ENCODE assay signal across 10 mouse cellular contexts in genomic region chr2:71542227-71542815, GRCm38 (mm10). TPM values are rescaled to one million over a fixed set of nuclear protein-coding genes. Genes with fewer than 3 reads are reported as not detected.
DNase-seq lines count a peak whose midpoint lies in the region; ATAC-seq lines count a peak whose summit lies in the region.
"Had no signal": no experiment of that assay in that cellular context is flagged by ENCODE, and none has a peak within 500 bp of the region (broad histone marks: within the 10 kb centered on the region; RNA-seq: fewer than 3 reads in every experiment).

No protein-coding gene starts in this region.

- WGBS in liver, embryonic 13.5 days (ENCODE audit: insufficient replicate concordance), result 8% methylated on average over 11 of the region's 11 CpGs
- 6% methylated on average over 11 of the region's 11 CpGs for WGBS in liver, embryonic 11.5 days
- WGBS in forebrain, embryonic 15.5 days, result 7% methylated on average over 11 of the region's 11 CpGs
- 2% methylated on average over 11 of the region's 11 CpGs for WGBS in neural tube, embryonic 11.5 days

- DNase-seq in liver, embryonic 13.5 days, result no peak
- DNase-seq in liver, embryonic 11.5 days (ENCODE audit: low spot score), result no peak
- DNase-seq in embryo, embryonic 10.5 days (ENCODE audit: low spot score), result peak; percentile 61
- DNase-seq in neural tube, embryonic 11.5 days (ENCODE audit: low spot score), result peak; percentile 27
- DNase-seq in thymus, postnatal 4 days, result no peak
- DNase-seq in urinary bladder, postnatal 4 days (ENCODE audit: low spot score in 2 of 2), result no peak
- DNase-seq: thymus, adult 18-20 months had no signal

- no peak overlapping the region for H3K4me2 ChIP-seq in liver, embryonic 13.5 days
- no peak overlapping the region for H3K4me2 ChIP-seq in liver, embryonic 11.5 days
- H3K4me2 ChIP-seq in forebrain, embryonic 15.5 days (replicated peaks), result peak overlapping the region; percentile 92
- no peak overlapping the region for H3K4me2 ChIP-seq in neural tube, embryonic 11.5 days (ENCODE audit: low read depth)

- H3K4me3 ChIP-seq in liver, embryonic 13.5 days (replicated peaks), result 0 out of 2 replicates have a peak overlapping the region, but pooled peaks have one; percentile 13
- no peak overlapping the region for H3K4me3 ChIP-seq in liver, embryonic 11.5 days (ENCODE audit: low read depth, low read length)
- peak overlapping the region; percentile 57 for H3K4me3 ChIP-seq in forebrain, embryonic 15.5 days
- no peak overlapping the region for H3K4me3 ChIP-seq in neural tube, embryonic 11.5 days (ENCODE audit: low read depth, low read length)

- no peaks in the 10 kb centered on the region for H3K36me3 ChIP-seq in liver, embryonic 13.5 days
- no peaks in the 10 kb centered on the region for H3K36me3 ChIP-seq in liver, embryonic 11.5 days (ENCODE audit: control insufficient read depth, insufficient read depth, low read length)
- no peaks in the 10 kb centered on the region for H3K36me3 ChIP-seq in forebrain, embryonic 15.5 days
- no peaks in the 10 kb centered on the region for H3K36me3 ChIP-seq in neural tube, embryonic 11.5 days (ENCODE audit: control insufficient read depth, insufficient read depth, low read length)

- H3K27ac ChIP-seq in liver, embryonic 13.5 days, result no peak overlapping the region
- H3K27ac ChIP-seq in liver, embryonic 11.5 days (ENCODE audit: low read depth, low read length), result no peak overlapping the region
- peak overlapping the region; percentile 93 for H3K27ac ChIP-seq in forebrain, embryonic 15.5 days (replicated peaks)
- no peak overlapping the region for H3K27ac ChIP-seq in neural tube, embryonic 11.5 days (ENCODE audit: low read depth, low read length)
- H3K27ac ChIP-seq: gastrocnemius, adult 2 months; liver, embryonic 14.5 days had no signal

- peaks cover 100% of the 10 kb centered on the region for H3K27me3 ChIP-seq in liver, embryonic 13.5 days
- H3K27me3 ChIP-seq in liver, embryonic 11.5 days (replicated peaks; ENCODE audit: control insufficient read depth, insufficient read depth, low read length), result peaks cover 100% of the 10 kb centered on the region
- H3K27me3 ChIP-seq in forebrain, embryonic 15.5 days, result peaks cover 19% of the 10 kb centered on the region; the same call in 1 of the 2 replicates
- peaks cover 92% of the 10 kb centered on the region for H3K27me3 ChIP-seq in neural tube, embryonic 11.5 days (ENCODE audit: control insufficient read depth, insufficient read depth, low read length)

- no peaks in the 10 kb centered on the region for H3K9me3 ChIP-seq in liver, embryonic 13.5 days (replicated peaks)
- no peaks in the 10 kb centered on the region for H3K9me3 ChIP-seq in liver, embryonic 11.5 days (ENCODE audit: control insufficient read depth, low read length)
- no peaks in the 10 kb centered on the region for H3K9me3 ChIP-seq in forebrain, embryonic 15.5 days
- H3K9me3 ChIP-seq in neural tube, embryonic 11.5 days (ENCODE audit: control insufficient read depth, low read length), result no peaks in the 10 kb centered on the region

- H3K9ac ChIP-seq in liver, embryonic 13.5 days, result no peak overlapping the region
- no peak overlapping the region for H3K9ac ChIP-seq in liver, embryonic 11.5 days (ENCODE audit: low read depth, low read length)
- peak overlapping the region; percentile 43 for H3K9ac ChIP-seq in forebrain, embryonic 15.5 days (replicated peaks)
- H3K9ac ChIP-seq in neural tube, embryonic 11.5 days (ENCODE audit: low read length), result no peak overlapping the region
- H3K9ac ChIP-seq: liver, embryonic 14.5 days had no signal

- H3K4me1 ChIP-seq in liver, embryonic 13.5 days (replicated peaks), result peaks cover 52% of the 10 kb centered on the region
- H3K4me1 ChIP-seq in liver, embryonic 11.5 days (replicated peaks; ENCODE audit: control insufficient read depth, insufficient read depth, low read length), result peaks cover 28% of the 10 kb centered on the region
- peaks cover 46% of the 10 kb centered on the region for H3K4me1 ChIP-seq in forebrain, embryonic 15.5 days
- H3K4me1 ChIP-seq in neural tube, embryonic 11.5 days (ENCODE audit: control insufficient read depth, insufficient read depth, low read length), result peaks cover 18% of the 10 kb centered on the region

- ATAC-seq in liver, embryonic 13.5 days (ENCODE audit: low read depth), result no peak
- ATAC-seq in liver, embryonic 11.5 days (replicated peaks; ENCODE audit: low FRiP score), result no peak
- no peak for ATAC-seq in forebrain, embryonic 15.5 days (replicated peaks)
- ATAC-seq in neural tube, embryonic 11.5 days (ENCODE audit: insufficient read depth, low FRiP score, low TSS enrichment), result no peak

RNA-seq across cellular contexts. Expression of gene Dlx2, which starts 4.2 kb away (rescaled TPM):
- polyA plus RNA-seq in liver, embryonic 13.5 days (2015; fragmentation: Nextera tagmentation; extraction: Ambion mirVana), result not detected in 2 replicates
- 0.19 and 0.65 TPM in 2 replicates for polyA plus RNA-seq in liver, embryonic 11.5 days (2014; fragmentation: Nextera tagmentation; extraction: Ambion mirVana)
- polyA plus RNA-seq in forebrain, embryonic 15.5 days (2015; fragmentation: Nextera tagmentation; extraction: Ambion mirVana), result 67.5 and 67.8 TPM in 2 replicates
- 2.2 TPM in 2 replicates for polyA plus RNA-seq in neural tube, embryonic 11.5 days (2014; fragmentation: Nextera tagmentation; extraction: Ambion mirVana)

RNA-seq across cellular contexts. Expression of gene Dlx1, which starts 14.4 kb away (rescaled TPM):
- 0.07 TPM in 1 of 2 replicates, not detected in the other for polyA plus RNA-seq in liver, embryonic 13.5 days (2015; fragmentation: Nextera tagmentation; extraction: Ambion mirVana)
- polyA plus RNA-seq in liver, embryonic 11.5 days (2014; fragmentation: Nextera tagmentation; extraction: Ambion mirVana), result 1.1 and 2.2 TPM in 2 replicates
- polyA plus RNA-seq in forebrain, embryonic 15.5 days (2015; fragmentation: Nextera tagmentation; extraction: Ambion mirVana), result 284 and 297 TPM in 2 replicates
- 1.2 and 2.5 TPM in 2 replicates for polyA plus RNA-seq in neural tube, embryonic 11.5 days (2014; fragmentation: Nextera tagmentation; extraction: Ambion mirVana)

Comparison
In these comparisons a context has a peak if more than half of its experiments do, and no peak if none do; other contexts are left out.
1. H3K4me3 ChIP-seq: peak in liver, embryonic 13.5 days (single experiment) and forebrain, embryonic 15.5 days (single experiment); none in liver, embryonic 11.5 days (single experiment) and neural tube, embryonic 11.5 days (single experiment).
2. DNase-seq: peak in embryo, embryonic 10.5 days (single experiment) and neural tube, embryonic 11.5 days (single experiment); none in liver, embryonic 13.5 days (single experiment), liver, embryonic 11.5 days (single experiment), thymus, postnatal 4 days (single experiment) and urinary bladder, postnatal 4 days (0 of 2).
3. RNA of gene Dlx2, which starts 4.2 kb away (polyA plus RNA-seq): 67.5 to 67.8 TPM in forebrain, embryonic 15.5 days; 2.2 TPM in neural tube, embryonic 11.5 days, 0.19 to 0.65 TPM in liver, embryonic 11.5 days and not detected in liver, embryonic 13.5 days; every median in the first group is over 10 times any median in the second.
4. RNA of gene Dlx1, which starts 14.4 kb away (polyA plus RNA-seq): 284 to 297 TPM in forebrain, embryonic 15.5 days; 1.2 to 2.5 TPM in neural tube, embryonic 11.5 days, 1.1 to 2.2 TPM in liver, embryonic 11.5 days and 0.07 TPM in liver, embryonic 13.5 days; every median in the first group is over 10 times any median in the second.